Mouse (Mus musculus) kidney, embryonic 14.5 days (tissue): ENCODE results near the gene Glipr2. TPM values are rescaled to one million over a fixed set of nuclear protein-coding genes. Genes with fewer than 3 reads are reported as not detected.
A peak's percentile ranks its signal among the peaks of the same experiment; 100 is the strongest.

Experiments
- ATAC-seq: fragments of 200-750 bp; cut with Nextera tagmentation; 2 replicates; pipeline ENCODE4 v1.8.0; 2017; ENCODE audit warnings: moderate number of reproducible peaks, mild to moderate bottlenecking, moderate TSS enrichment, moderate library complexity; ENCODE audit not compliant: low FRiP score, low TSS enrichment
- H3K27ac ChIP-seq: fragments of 300-500 bp; sonication (generic); 2 replicates; pipeline ENCODE4 v1.5.1; 2014; ENCODE audit warnings: low read depth, mild to moderate bottlenecking, low read length, moderate library complexity, mixed read lengths
- H3K27me3 ChIP-seq: fragments of 300-500 bp; sonication (generic); 2 replicates; pipeline ENCODE4 v1.6.1; 2014; ENCODE audit warnings: mild to moderate bottlenecking, low read length; ENCODE audit not compliant: control insufficient read depth, insufficient read depth
- H3K36me3 ChIP-seq: fragments of 300-500 bp; sonication (generic); 2 replicates; pipeline ENCODE4 v1.6.1; 2014; ENCODE audit warnings: low read length, mixed read lengths; ENCODE audit not compliant: control insufficient read depth, insufficient read depth
- H3K4me1 ChIP-seq: fragments of 300-500 bp; sonication (generic); 2 replicates; pipeline ENCODE4 v1.6.1; 2014; ENCODE audit warnings: low read length, mixed read lengths; ENCODE audit not compliant: control insufficient read depth, insufficient read depth
- H3K4me2 ChIP-seq: fragments of 300-500 bp; sonication (generic); replicated peaks from 2 replicates; pipeline ENCODE4 v1.6.1; 2014; ENCODE audit warnings: low read depth, mild to moderate bottlenecking, low read length
- H3K4me3 ChIP-seq: fragments of 300-500 bp; sonication (generic); 2 replicates; pipeline ENCODE4 v1.5.1; 2014; ENCODE audit warnings: mild to moderate bottlenecking, low read length
- H3K9ac ChIP-seq: fragments of 300-500 bp; sonication (generic); 2 replicates; pipeline ENCODE4 v1.6.1; 2014; ENCODE audit warnings: low read depth, mild to moderate bottlenecking, low read length, moderate library complexity
- H3K9me3 ChIP-seq: fragments of 300-500 bp; sonication (generic); 2 replicates; pipeline ENCODE4 v1.6.1; 2016; ENCODE audit warnings: low read length; ENCODE audit not compliant: control insufficient read depth
- WGBS: fragments of 180-500 bp; shearing (Covaris S2); extraction: QIAGEN DNeasy Blood & Tissue Kit; methylation state at CpG from one replicate; pipeline ENCODE4 v1.1.7; 2014; 5-methylcytosine and 5-hydroxymethylcytosine counted together
- polyA plus RNA-seq: library from polyadenylated mRNA; unstranded; fragments of >200 nt; fragmentation: Nextera tagmentation; extraction: Ambion mirVana; gene quantifications from 2 replicates; pipeline ENCODE4 v1.2.1, GENCODE M21; 2014

The Glipr2 gene
- polyA plus RNA-seq, 1 experiment from 2014 or later, result 63.6 TPM

GRCm38 (mm10) chr4:43976223-43976740 is 19.1 kb downstream of the Glipr2 start:
- H3K4me1 ChIP-seq, result peaks cover 16% of the 10 kb centered on the region

GRCm38 (mm10) chr4:43978521-43979443 is 21.6 kb downstream of the Glipr2 start:
- no peaks in the 10 kb centered on the region for H3K9me3 ChIP-seq
- H3K9ac ChIP-seq, result no peak overlapping the region
- no peaks in the 10 kb centered on the region for H3K27me3 ChIP-seq
- ATAC-seq, result peak; percentile 72
- no peak overlapping the region for H3K4me2 ChIP-seq
- H3K4me1 ChIP-seq, result peaks cover 2% of the 10 kb centered on the region; the same call in 1 of the 2 replicates
- H3K27ac ChIP-seq, result peak overlapping the region; percentile 61; the same call in 1 of the 2 replicates
- 30% methylated on average over 17 of the region's 17 CpGs for WGBS
- H3K36me3 ChIP-seq, result 0 out of 2 replicates have a peak, but pooled peaks cover 2% of the 10 kb centered on the region
- no peak overlapping the region for H3K4me3 ChIP-seq

More at GRCm38 (mm10) chr4:43976223-43976740, 19.1 kb downstream of the Glipr2 start:
- no peak overlapping the region for H3K4me2 ChIP-seq
- 88% methylated on average over 6 of the region's 6 CpGs for WGBS
- H3K4me3 ChIP-seq, result no peak overlapping the region
- H3K27me3 ChIP-seq, result no peaks in the 10 kb centered on the region
- no peak overlapping the region for H3K9ac ChIP-seq
- H3K27ac ChIP-seq, result no peak overlapping the region
- H3K9me3 ChIP-seq, result no peaks in the 10 kb centered on the region
- no peak for ATAC-seq
- 0 out of 2 replicates have a peak, but pooled peaks cover 2% of the 10 kb centered on the region for H3K36me3 ChIP-seq

GRCm38 (mm10) chr4:43979746-43980145 is 22.5 kb downstream of the Glipr2 start:
- Histone ChIP-seq H3K27ac (no peak overlapping the region), H3K4me1 (peaks cover 2% of the 10 kb centered on the region; the same call in 1 of the 2 replicates), H3K36me3 (0 out of 2 replicates have a peak, but pooled peaks cover 2% of the 10 kb centered on the region), H3K4me3 (no peak overlapping the region), H3K27me3 (no peaks in the 10 kb centered on the region), H3K9me3 (no peaks in the 10 kb centered on the region), H3K4me2 (no peak overlapping the region), H3K9ac (no peak overlapping the region)
- no peak for ATAC-seq
- 84% methylated on average over 3 of the region's 3 CpGs for WGBS

- Histone ChIP-seq H3K9me3 (no peaks in the 10 kb centered on the region), H3K27me3 (no peaks in the 10 kb centered on the region), H3K4me1 (peaks cover 2% of the 10 kb centered on the region; the same call in 1 of the 2 replicates), H3K9ac (no peak overlapping the region), H3K27ac (no peak overlapping the region), H3K36me3 (0 out of 2 replicates have a peak, but pooled peaks cover 2% of the 10 kb centered on the region), H3K4me2 (no peak overlapping the region), H3K4me3 (no peak overlapping the region)
- 76% methylated on average over 4 of the region's 4 CpGs for WGBS
- no peak for ATAC-seq
Measured at GRCm38 (mm10) chr4:43980236-43980635, 23.0 kb downstream of the Glipr2 start.

GRCm38 (mm10) chr4:43980846-43981245 is 23.6 kb downstream of the Glipr2 start:
- ATAC-seq, result no peak
- Histone ChIP-seq H3K9me3 (no peaks in the 10 kb centered on the region), H3K4me1 (peaks cover 2% of the 10 kb centered on the region; the same call in 1 of the 2 replicates), H3K27ac (no peak overlapping the region), H3K36me3 (0 out of 2 replicates have a peak, but pooled peaks cover 2% of the 10 kb centered on the region), H3K4me2 (no peak overlapping the region), H3K27me3 (no peaks in the 10 kb centered on the region), H3K9ac (no peak overlapping the region), H3K4me3 (no peak overlapping the region)
- 95% methylated on average over 6 of the region's 6 CpGs for WGBS

GRCm38 (mm10) chr4:43981251-43981650 is 24.1 kb downstream of the Glipr2 start:
- no peak overlapping the region for H3K27ac ChIP-seq
- H3K4me2 ChIP-seq, result no peak overlapping the region
- no peak overlapping the region for H3K9ac ChIP-seq
- 0 out of 2 replicates have a peak, but pooled peaks cover under 1% of the 10 kb centered on the region for H3K36me3 ChIP-seq
- peaks cover 2% of the 10 kb centered on the region; the same call in 1 of the 2 replicates for H3K4me1 ChIP-seq
- no peaks in the 10 kb centered on the region for H3K27me3 ChIP-seq
- 90% methylated on average over 7 of the region's 7 CpGs for WGBS
- no peak overlapping the region for H3K4me3 ChIP-seq
- no peak for ATAC-seq
- no peaks in the 10 kb centered on the region for H3K9me3 ChIP-seq

GRCm38 (mm10) chr4:43982053-43982732 is 25.0 kb downstream of the Glipr2 start:
- no peaks in the 10 kb centered on the region for H3K9me3 ChIP-seq
- H3K9ac ChIP-seq, result peak overlapping the region; percentile 62; the same call in 1 of the 2 replicates
- H3K4me1 ChIP-seq, result peaks cover 2% of the 10 kb centered on the region; the same call in 1 of the 2 replicates
- no peaks in the 10 kb centered on the region for H3K27me3 ChIP-seq
- peak overlapping the region; percentile 65 for H3K4me2 ChIP-seq
- 2% methylated on average over 24 of the region's 24 CpGs for WGBS
- ATAC-seq, result peak; percentile 93
- peak overlapping the region; percentile 34 for H3K4me3 ChIP-seq
- no peaks in the 10 kb centered on the region for H3K36me3 ChIP-seq
- H3K27ac ChIP-seq, result no peak overlapping the region

- Histone ChIP-seq H3K9ac (peak within 1 kb of the TSS; percentile 62; the same call in 1 of the 2 replicates), H3K4me1 (peaks cover 2% of the 10 kb centered on the region; the same call in 1 of the 2 replicates), H3K27ac (no peak within 1 kb of the TSS), H3K27me3 (no peaks in the 10 kb centered on the region), H3K36me3 (no peaks in the 10 kb centered on the region), H3K4me3 (peak within 1 kb of the TSS; percentile 34), H3K4me2 (peak within 1 kb of the TSS; percentile 65), H3K9me3 (no peaks in the 10 kb centered on the region)
- ATAC-seq, result no peak
- 77% methylated on average over 11 of the region's 11 CpGs for WGBS
Measured at GRCm38 (mm10) chr4:43983181-43983580, 26.0 kb downstream of the Glipr2 start, which contains the start of gene Ccin. Gene Ccin (plus strand): TSS chr4:43983483.
